Mouse (Mus musculus) right cerebral cortex, postnatal 25 days (tissue): Measurements from ENCODE around the gene Cpped1.
A peak's percentile ranks its signal among the peaks of the same experiment; 100 is the strongest.

Experiments used
- DNase-seq: peaks from one replicate; pipeline ENCODE4 v3.0.0; 2022

Cpped1 gene

GRCm38 (mm10) chr16:11757471-11757870 lies 151.8 kb downstream of the Cpped1 start:
- no peak for DNase-seq

- DNase-seq, result peak; percentile 2
Measured at GRCm38 (mm10) chr16:11756598-11757245, 152.5 kb downstream of the Cpped1 start.

GRCm38 (mm10) chr16:11755281-11756066 lies 153.8 kb downstream of the Cpped1 start:
- peak; percentile 3 for DNase-seq

GRCm38 (mm10) chr16:11754136-11754535 lies 155.1 kb downstream of the Cpped1 start:
- no peak for DNase-seq
